Mouse (Mus musculus) limb, embryonic 15.5 days (tissue): Measurements from ENCODE around the gene Nfe2. TPM values are rescaled to one million over a fixed set of nuclear protein-coding genes. Genes with fewer than 3 reads are reported as not detected.
A peak's percentile ranks its signal among the peaks of the same experiment; 100 is the strongest.

Experiments used
- ATAC-seq: fragments of 200-750 bp; cut with Nextera tagmentation; 2 replicates; pipeline ENCODE4 v1.8.0; 2017; ENCODE audit warnings: low read depth, moderate TSS enrichment; ENCODE audit not compliant: insufficient number of reproducible peaks, low FRiP score, low TSS enrichment
- H3K27ac ChIP-seq: fragments of 300-500 bp; sonication (generic); 2 replicates; pipeline ENCODE4 v1.5.1; 2015; ENCODE audit warnings: moderate library complexity, mild to moderate bottlenecking, inconsistent platforms
- H3K27me3 ChIP-seq: fragments of 300-500 bp; sonication (generic); 2 replicates; pipeline ENCODE4 v1.6.1; 2015; ENCODE audit warnings: inconsistent platforms
- H3K36me3 ChIP-seq: fragments of 300-500 bp; sonication (generic); 2 replicates; pipeline ENCODE4 v1.6.1; 2015; ENCODE audit warnings: inconsistent platforms
- H3K4me1 ChIP-seq: fragments of 300-500 bp; sonication (generic); 2 replicates; pipeline ENCODE4 v1.6.1; 2015; ENCODE audit warnings: inconsistent platforms
- H3K4me2 ChIP-seq: fragments of 300-500 bp; sonication (generic); 2 replicates; pipeline ENCODE4 v1.6.1; 2015; ENCODE audit warnings: mild to moderate bottlenecking, inconsistent platforms
- H3K4me3 ChIP-seq: fragments of 300-500 bp; sonication (generic); 2 replicates; pipeline ENCODE4 v1.5.1; 2015; ENCODE audit warnings: mild to moderate bottlenecking, inconsistent platforms
- H3K9ac ChIP-seq: fragments of 300-500 bp; sonication (generic); 2 replicates; pipeline ENCODE4 v1.6.1; 2015; ENCODE audit warnings: inconsistent platforms
- H3K9me3 ChIP-seq: fragments of 300-500 bp; sonication (generic); 2 replicates; pipeline ENCODE4 v1.6.1; 2016; ENCODE audit warnings: inconsistent platforms
- WGBS: fragments of 180-500 bp; shearing (Covaris S2); methylation state at CpG from one replicate; pipeline ENCODE4 v1.1.7; 2015; 5-methylcytosine and 5-hydroxymethylcytosine counted together
- polyA plus RNA-seq: library from polyadenylated mRNA; unstranded; fragments of >200 nt; fragmentation: Nextera tagmentation; extraction: Ambion mirVana; gene quantifications from 2 replicates; pipeline ENCODE4 v1.2.1, GENCODE M21; 2015

Gene Nfe2
- polyA plus RNA-seq: 1.5 and 2.2 TPM in 2 replicates

GRCm38 (mm10) chr15:103257790-103258728 is at the start of gene Nfe2:
Gene Nfe2 (minus strand): TSS chr15:103258403.
- no peak within 1 kb of the TSS for H3K9ac ChIP-seq
- 0 out of 2 replicates have a peak, but pooled peaks have one; percentile 37 for ATAC-seq
- 15% methylated on average over 15 of the region's 15 CpGs for WGBS
- peaks cover 19% of the 10 kb centered on the region for H3K4me1 ChIP-seq
- peak within 1 kb of the TSS; percentile 32 for H3K4me2 ChIP-seq
- H3K9me3 ChIP-seq: no peaks in the 10 kb centered on the region
- peak within 1 kb of the TSS; percentile 0; the same call in 1 of the 2 replicates for H3K4me3 ChIP-seq
- no peaks in the 10 kb centered on the region for H3K36me3 ChIP-seq
- H3K27me3 ChIP-seq: no peaks in the 10 kb centered on the region; the same call in 1 of the 2 replicates
- no peak within 1 kb of the TSS for H3K27ac ChIP-seq

- peaks cover 54% of the 10 kb centered on the region for H3K4me1 ChIP-seq
- 2% methylated on average over 7 of the region's 7 CpGs for WGBS
- peak overlapping the region; percentile 97; the same call in 1 of the 2 replicates for H3K27ac ChIP-seq
Observed at GRCm38 (mm10) chr15:103307125-103307524, 48.9 kb upstream of the Nfe2 start.

GRCm38 (mm10) chr15:103305792-103306645 is 47.8 kb upstream of the Nfe2 start:
- Histone ChIP-seq H3K27ac (peak overlapping the region; percentile 97), H3K4me2 (peak overlapping the region; percentile 76), H3K4me1 (peaks cover 65% of the 10 kb centered on the region), H3K4me3 (peak overlapping the region; percentile 48), H3K36me3 (no peaks in the 10 kb centered on the region), H3K27me3 (no peaks in the 10 kb centered on the region), H3K9me3 (no peaks in the 10 kb centered on the region), H3K9ac (peak overlapping the region; percentile 50)
- no peak for ATAC-seq
- whole genome bisulfite sequencing: 19% methylated on average over 8 of the region's 8 CpGs

More at GRCm38 (mm10) chr15:103307125-103307524, 48.9 kb upstream of the Nfe2 start:
- ATAC-seq: no peak
- Histone ChIP-seq H3K4me3 (no peak overlapping the region), H3K4me2 (no peak overlapping the region), H3K36me3 (no peaks in the 10 kb centered on the region), H3K9me3 (no peaks in the 10 kb centered on the region), H3K9ac (no peak overlapping the region), H3K27me3 (no peaks in the 10 kb centered on the region)

GRCm38 (mm10) chr15:103305070-103305678 is 47.0 kb upstream of the Nfe2 start:
- peak overlapping the region; percentile 50 for H3K9ac ChIP-seq
- H3K36me3 ChIP-seq: no peaks in the 10 kb centered on the region
- H3K27ac ChIP-seq: peak overlapping the region; percentile 97
- H3K27me3 ChIP-seq: no peaks in the 10 kb centered on the region
- no peaks in the 10 kb centered on the region for H3K9me3 ChIP-seq
- under 1% methylated on average over 59 of the region's 71 CpGs for WGBS
- peak; percentile 95 for ATAC-seq
- peak overlapping the region; percentile 48 for H3K4me3 ChIP-seq
- peaks cover 73% of the 10 kb centered on the region for H3K4me1 ChIP-seq
- peak overlapping the region; percentile 76 for H3K4me2 ChIP-seq

GRCm38 (mm10) chr15:103304616-103304969 is 46.4 kb upstream of the Nfe2 start:
- Histone ChIP-seq H3K9me3 (no peaks in the 10 kb centered on the region), H3K36me3 (no peaks in the 10 kb centered on the region), H3K9ac (peak overlapping the region; percentile 24), H3K27ac (peak overlapping the region; percentile 97), H3K4me2 (peak overlapping the region; percentile 76), H3K27me3 (no peaks in the 10 kb centered on the region), H3K4me3 (peak overlapping the region; percentile 48), H3K4me1 (peaks cover 79% of the 10 kb centered on the region)
- no peak for ATAC-seq
- WGBS: under 1% methylated on average over 9 of the region's 9 CpGs

GRCm38 (mm10) chr15:103303916-103304615 is 45.9 kb upstream of the Nfe2 start:
- Histone ChIP-seq H3K36me3 (0 out of 2 replicates have a peak, but pooled peaks cover 1% of the 10 kb centered on the region), H3K4me1 (peaks cover 84% of the 10 kb centered on the region), H3K9me3 (no peaks in the 10 kb centered on the region), H3K27ac (peak overlapping the region; percentile 97), H3K27me3 (no peaks in the 10 kb centered on the region), H3K4me3 (peak overlapping the region; percentile 48), H3K4me2 (peak overlapping the region; percentile 76), H3K9ac (peak overlapping the region; percentile 24)
- ATAC-seq: no peak
- WGBS: 10% methylated on average over 8 of the region's 8 CpGs

GRCm38 (mm10) chr15:103302341-103303021 is 44.3 kb upstream of the Nfe2 start:
- Histone ChIP-seq H3K4me2 (no peak overlapping the region), H3K36me3 (peaks cover 14% of the 10 kb centered on the region), H3K27me3 (no peaks in the 10 kb centered on the region), H3K4me1 (peaks cover 90% of the 10 kb centered on the region), H3K4me3 (no peak overlapping the region), H3K9ac (no peak overlapping the region), H3K27ac (peak overlapping the region; percentile 97), H3K9me3 (no peaks in the 10 kb centered on the region)
- WGBS: 18% methylated on average over 6 of the region's 6 CpGs
- no peak for ATAC-seq

GRCm38 (mm10) chr15:103301547-103302340 is 43.5 kb upstream of the Nfe2 start:
- Histone ChIP-seq H3K9ac (no peak overlapping the region), H3K36me3 (peaks cover 21% of the 10 kb centered on the region), H3K27ac (peak overlapping the region; percentile 97), H3K4me1 (peaks cover 88% of the 10 kb centered on the region), H3K4me3 (no peak overlapping the region), H3K27me3 (no peaks in the 10 kb centered on the region), H3K9me3 (no peaks in the 10 kb centered on the region), H3K4me2 (no peak overlapping the region)
- 25% methylated on average over 5 of the region's 5 CpGs for WGBS
- ATAC-seq: no peak

- peaks cover 24% of the 10 kb centered on the region for H3K36me3 ChIP-seq
- H3K4me1 ChIP-seq: peaks cover 86% of the 10 kb centered on the region
- peak; percentile 49 for ATAC-seq
- peak overlapping the region; percentile 97 for H3K27ac ChIP-seq
- no peaks in the 10 kb centered on the region for H3K9me3 ChIP-seq
- no peaks in the 10 kb centered on the region for H3K27me3 ChIP-seq
- H3K4me3 ChIP-seq: 0 out of 2 replicates have a peak overlapping the region, but pooled peaks have one; percentile 19
- H3K4me2 ChIP-seq: peak overlapping the region; percentile 40; the same call in 1 of the 2 replicates
- H3K9ac ChIP-seq: no peak overlapping the region
- WGBS: 6% methylated on average over 2 of the region's 2 CpGs
Observed at GRCm38 (mm10) chr15:103301046-103301445, 42.8 kb upstream of the Nfe2 start.

GRCm38 (mm10) chr15:103300560-103300959 is 42.4 kb upstream of the Nfe2 start:
- Histone ChIP-seq H3K36me3 (peaks cover 24% of the 10 kb centered on the region), H3K4me1 (peaks cover 87% of the 10 kb centered on the region), H3K9me3 (no peaks in the 10 kb centered on the region), H3K4me3 (peak overlapping the region; percentile 19; the same call in 1 of the 2 replicates), H3K27me3 (no peaks in the 10 kb centered on the region), H3K9ac (no peak overlapping the region), H3K4me2 (peak overlapping the region; percentile 40), H3K27ac (peak overlapping the region; percentile 97)
- no peak for ATAC-seq
- 6% methylated on average over 2 of the region's 2 CpGs for WGBS
